Mouse (Mus musculus) forelimb bud, embryonic 11.5 days (tissue): ENCODE results near the gene Ppp1r1b.

Experiments
- DNase-seq: peaks from one replicate; pipeline ENCODE4 v3.0.0-alpha.2; 2012; ENCODE audit warnings: low read depth, low spot score

The Ppp1r1b gene

GRCm38 (mm10) chr11:98346168-98346567 lies 2.0 kb upstream of the Ppp1r1b start:
- no peak for DNase-seq

- DNase-seq: no peak
Observed at GRCm38 (mm10) chr11:98347385-98348082, 670 bp upstream of the Ppp1r1b start.

GRCm38 (mm10) chr11:98349308-98349707 lies 1.1 kb downstream of the Ppp1r1b start:
- no peak for DNase-seq

- DNase-seq: no peak
Observed at GRCm38 (mm10) chr11:98352272-98352990, 4.2 kb downstream of the Ppp1r1b start.

DNA sequence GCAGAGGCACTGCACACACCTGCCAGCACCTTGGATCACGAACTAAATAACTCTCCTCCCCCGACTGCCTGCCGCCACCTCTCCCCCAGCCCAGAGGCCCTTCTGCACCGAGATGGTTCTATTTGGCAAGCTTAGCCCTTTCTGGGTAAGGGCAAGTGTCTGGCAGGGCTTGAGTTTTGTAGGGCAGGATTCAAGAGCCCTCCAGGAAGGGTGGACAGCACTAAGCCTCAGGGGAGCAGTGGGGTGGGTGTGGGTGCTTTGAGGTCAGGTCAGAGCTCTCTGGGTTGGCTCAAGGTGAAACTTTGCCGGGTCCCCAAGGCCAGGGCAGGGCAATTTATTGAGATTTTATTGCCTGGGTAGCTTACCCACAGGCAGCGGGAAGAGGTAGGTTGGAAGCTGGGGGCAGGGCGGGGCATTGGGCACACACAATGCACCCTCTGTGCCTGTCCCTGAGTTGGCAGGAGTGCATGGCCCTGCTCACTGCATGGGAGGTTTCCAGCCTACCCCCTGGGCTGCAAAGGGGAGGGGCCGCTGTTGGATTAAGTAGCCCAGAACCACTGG lies 5.5 kb downstream of the Ppp1r1b start:
- DNase-seq: no peak

DNA sequence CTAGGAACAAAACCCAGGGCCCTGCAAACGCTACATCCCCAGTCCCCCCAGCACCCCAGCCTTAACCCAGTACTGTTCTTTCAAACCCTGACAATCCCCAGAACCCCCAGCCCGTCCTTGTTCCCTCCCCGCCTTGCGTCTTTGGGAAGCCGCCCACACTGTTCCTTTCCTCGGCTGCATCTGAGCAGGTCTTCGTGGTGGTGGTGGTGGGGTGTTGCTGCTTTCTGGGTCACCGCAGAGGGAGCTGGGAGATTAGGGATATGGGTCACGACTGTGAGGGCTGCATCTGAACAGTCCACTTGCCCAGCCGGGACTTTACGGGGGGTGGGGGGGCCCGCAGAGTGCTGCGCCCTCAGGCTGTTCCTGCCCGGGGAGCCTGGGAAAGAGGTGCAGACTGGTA lies 6.2 kb downstream of the Ppp1r1b start:
- no peak for DNase-seq

DNA sequence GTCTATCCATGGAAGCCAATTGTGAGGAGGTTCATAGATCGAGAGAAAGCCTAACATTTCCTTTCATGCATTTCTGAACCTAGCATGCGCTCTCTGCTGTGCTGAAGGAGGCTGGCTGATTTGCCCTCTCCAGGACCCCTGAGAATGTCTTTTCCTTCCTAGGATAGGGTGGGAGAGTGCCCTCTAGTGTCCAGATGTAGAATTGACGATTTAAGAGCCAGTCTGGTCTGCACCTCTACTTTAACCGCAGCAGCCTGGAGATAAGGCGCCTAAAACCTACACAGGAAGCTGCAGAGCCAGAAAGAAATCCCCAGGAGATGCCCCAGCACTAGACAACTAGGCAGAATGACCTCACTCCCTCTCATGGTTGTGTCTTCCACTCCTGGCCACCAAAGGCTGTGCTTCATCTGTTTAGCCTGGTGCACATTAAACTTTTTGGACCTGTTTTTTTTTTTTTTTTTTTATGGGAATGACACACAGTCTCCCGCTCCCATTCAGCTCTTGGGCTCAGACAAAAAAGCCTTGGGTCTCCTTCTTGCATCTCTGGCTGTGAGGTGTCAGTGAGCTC lies 7.6 kb downstream of the Ppp1r1b start:
- peak; percentile 92 for DNase-seq

GRCm38 (mm10) chr11:98356625-98357394 lies 8.6 kb downstream of the Ppp1r1b start:
- no peak for DNase-seq

DNA sequence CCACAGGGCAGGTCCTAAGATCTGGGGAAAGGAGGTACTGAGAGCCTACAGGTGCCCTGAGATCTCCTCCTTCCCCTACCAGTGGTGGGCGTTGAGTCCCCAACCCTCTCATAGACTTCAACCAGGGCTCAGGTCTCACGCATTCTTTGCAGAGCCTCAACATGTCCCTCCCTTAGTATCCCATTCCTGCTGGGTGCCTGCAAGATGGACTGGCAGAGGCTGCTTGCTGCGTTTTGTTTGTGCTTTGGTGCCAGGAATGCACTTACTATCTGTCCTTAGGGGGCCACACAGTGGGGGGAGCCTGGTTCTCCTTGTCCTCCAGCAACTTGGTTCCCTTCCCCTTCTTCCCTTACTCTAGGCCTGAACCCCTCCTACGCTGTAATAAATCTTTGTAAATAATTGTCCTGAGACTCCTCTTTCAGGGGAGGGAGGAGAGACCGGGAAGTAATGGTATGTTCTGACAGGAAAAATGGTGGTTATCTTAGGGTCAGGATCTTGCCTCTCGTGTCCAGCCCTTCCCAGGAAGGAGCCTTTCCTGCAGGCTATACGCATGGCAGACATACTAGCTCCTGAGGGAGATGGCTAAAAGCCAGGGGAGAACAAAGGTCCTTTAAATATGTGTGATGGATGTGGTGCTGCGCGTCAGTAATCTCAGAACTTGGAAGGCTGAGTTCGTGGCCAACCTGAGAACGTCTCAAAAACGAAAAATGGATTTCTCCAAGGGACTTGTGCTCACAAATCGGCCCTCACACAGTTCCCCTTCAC lies 9.4 kb downstream of the Ppp1r1b start:
- no peak for DNase-seq

- DNase-seq: peak; percentile 86
Observed at GRCm38 (mm10) chr11:98358161-98359083, 10.2 kb downstream of the Ppp1r1b start, which contains the start of gene Stard3. Gene Stard3 (plus strand): TSS chr11:98358368.

GRCm38 (mm10) chr11:98360866-98361521 lies 12.8 kb downstream of the Ppp1r1b start:
- DNase-seq: no peak

DNA sequence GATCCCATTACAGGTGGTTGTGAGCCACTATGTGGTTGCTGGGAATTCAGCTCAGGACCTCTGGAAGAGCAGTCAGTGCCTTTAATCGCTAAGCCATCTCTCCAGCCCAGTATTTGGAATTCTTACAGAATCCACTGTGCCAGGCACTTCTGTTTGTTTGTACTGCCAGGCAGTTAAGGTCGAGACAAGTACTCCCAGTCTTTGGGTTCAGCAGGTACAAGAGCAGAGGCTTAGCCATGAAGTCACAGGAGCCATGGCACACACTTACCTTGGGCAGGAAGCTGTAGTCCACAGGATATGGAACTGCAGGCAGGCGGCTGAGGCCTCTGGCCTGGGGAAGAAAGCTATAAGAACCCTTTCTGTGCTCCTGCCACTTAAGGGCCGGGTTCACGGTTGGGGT lies 15.6 kb downstream of the Ppp1r1b start:
- DNase-seq: no peak

- DNase-seq: no peak
Observed at GRCm38 (mm10) chr11:98364410-98364809, 16.2 kb downstream of the Ppp1r1b start.

DNA sequence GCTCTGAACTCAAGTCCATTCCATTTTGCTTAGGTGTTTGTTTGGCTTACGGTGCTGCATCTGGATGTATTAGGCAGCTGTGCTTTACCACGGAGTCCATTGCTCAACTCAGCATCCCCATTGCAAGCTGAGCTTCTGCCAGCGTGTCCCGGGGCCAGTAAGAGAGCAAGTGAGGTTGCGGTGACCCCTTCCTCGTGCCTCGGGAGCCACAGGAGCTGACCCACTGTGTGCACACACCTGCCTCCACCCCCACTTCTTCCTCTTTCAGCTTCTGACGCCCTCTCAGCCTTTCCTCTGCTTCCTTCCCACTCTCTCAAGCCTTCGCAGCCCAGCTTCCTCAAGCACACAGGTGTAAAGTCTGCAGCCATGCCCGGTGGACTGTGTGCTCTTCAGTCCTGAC lies 18.1 kb downstream of the Ppp1r1b start:
- DNase-seq: no peak

DNA sequence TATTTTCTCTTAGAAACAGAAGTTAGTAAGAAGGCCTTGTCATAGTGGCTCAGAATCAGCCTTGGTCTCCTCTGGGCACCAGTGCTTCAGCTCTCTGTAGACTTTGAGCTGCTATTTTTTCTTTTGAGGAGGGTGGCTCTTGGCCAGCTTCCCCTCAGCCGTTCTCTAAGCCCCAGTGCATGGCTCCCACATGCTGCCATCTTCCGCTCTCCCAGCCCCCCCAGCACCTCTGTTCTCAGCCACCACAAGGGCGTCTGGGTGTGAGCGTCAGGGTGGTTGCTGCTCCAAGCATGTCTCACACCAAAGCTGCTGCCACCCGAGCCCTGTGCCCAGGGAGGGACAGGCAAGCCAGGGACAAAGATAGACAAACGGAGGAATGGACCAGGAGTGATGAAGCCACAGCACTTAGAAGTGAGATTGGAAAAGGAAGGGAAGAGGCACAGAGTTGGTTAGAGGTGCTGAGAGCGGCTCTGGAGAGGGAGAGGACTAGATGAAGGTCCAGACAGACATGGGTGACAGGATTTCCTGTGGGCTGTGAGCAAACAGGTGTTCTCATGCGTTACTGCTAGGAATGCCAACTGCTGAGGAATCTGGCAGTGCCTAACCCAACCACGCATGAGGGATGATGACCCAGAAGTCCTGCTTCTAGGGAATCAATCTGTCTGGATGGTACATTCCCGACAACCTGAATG lies 19.1 kb downstream of the Ppp1r1b start:
- no peak for DNase-seq

DNA sequence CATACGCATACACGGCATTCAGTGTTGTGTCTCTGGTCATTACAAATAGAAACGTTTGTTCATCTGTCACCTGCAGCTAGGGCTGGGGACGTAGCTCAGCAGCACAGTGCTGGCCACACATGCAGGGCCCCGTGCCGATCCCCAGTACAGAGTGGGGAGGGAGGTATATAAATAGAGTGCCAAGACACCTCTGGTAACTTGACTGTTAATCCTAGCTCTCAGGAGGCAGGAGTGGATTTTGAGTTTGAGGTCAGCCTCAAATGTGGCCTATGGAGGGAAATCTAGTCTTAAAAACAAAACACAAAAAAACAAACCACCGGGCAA lies 19.6 kb downstream of the Ppp1r1b start:
- no peak for DNase-seq

- DNase-seq: no peak
Observed at GRCm38 (mm10) chr11:98369337-98369736, 21.1 kb downstream of the Ppp1r1b start.

- no peak for DNase-seq
Observed at GRCm38 (mm10) chr11:98370588-98370987, 22.4 kb downstream of the Ppp1r1b start.
